ENCODE assay signal across 11 mouse cellular contexts in genomic region chr2:58844499-58844898, GRCm38 (mm10).
A peak's percentile ranks its signal among the peaks of the same experiment; 100 is the strongest.
DNase-seq lines count a peak whose midpoint lies in the region.
"Had no signal": no experiment of that assay in that cellular context is flagged by ENCODE, and none has a peak within 500 bp of the region (broad histone marks: within the 10 kb centered on the region; RNA-seq: fewer than 3 reads in every experiment).

No protein-coding gene starts in this region.

- peak; percentile 12 for DNase-seq in kidney, adult 9 months
- no peak for DNase-seq in kidney, postnatal 10 days
- peak; percentile 2 to 17 for DNase-seq in spleen, postnatal 36 days (ENCODE audit: low spot score in 2 of 2)
- DNase-seq in spleen, postnatal 4 days (ENCODE audit: low spot score in 2 of 2) = no peak
- peak; percentile 78 for DNase-seq in naive thymus-derived CD4-positive, alpha-beta T cell, adult 2 months (ENCODE audit: low read depth)
- no peak for DNase-seq in embryo, embryonic 9.5 days (ENCODE audit: extremely low spot score)
- no peak for DNase-seq in layer of hippocampus, adult 9-11 months
- DNase-seq: cerebellum, postnatal 25 days; gastrocnemius, postnatal 36 days; left cerebral cortex, postnatal 4 days; right cerebral cortex, postnatal 4 days had no signal

Comparison
In these comparisons a context has a peak if more than half of its experiments do, and no peak if none do; other contexts are left out.
1. DNase-seq: peak in kidney, adult 9 months (single experiment), spleen, postnatal 36 days (2 of 2) and naive thymus-derived CD4-positive, alpha-beta T cell, adult 2 months (single experiment); none in kidney, postnatal 10 days (single experiment), spleen, postnatal 4 days (0 of 2), embryo, embryonic 9.5 days (single experiment) and layer of hippocampus, adult 9-11 months (single experiment).